Mouse (Mus musculus): ENCODE measurements at regions not wholly inside any gene's neighbourhood (a gene's known extent, or its start where the extent isn't known, plus 50 kb on each side); places are given as distances from the start of the nearest gene placed in this dataset.

DNA sequence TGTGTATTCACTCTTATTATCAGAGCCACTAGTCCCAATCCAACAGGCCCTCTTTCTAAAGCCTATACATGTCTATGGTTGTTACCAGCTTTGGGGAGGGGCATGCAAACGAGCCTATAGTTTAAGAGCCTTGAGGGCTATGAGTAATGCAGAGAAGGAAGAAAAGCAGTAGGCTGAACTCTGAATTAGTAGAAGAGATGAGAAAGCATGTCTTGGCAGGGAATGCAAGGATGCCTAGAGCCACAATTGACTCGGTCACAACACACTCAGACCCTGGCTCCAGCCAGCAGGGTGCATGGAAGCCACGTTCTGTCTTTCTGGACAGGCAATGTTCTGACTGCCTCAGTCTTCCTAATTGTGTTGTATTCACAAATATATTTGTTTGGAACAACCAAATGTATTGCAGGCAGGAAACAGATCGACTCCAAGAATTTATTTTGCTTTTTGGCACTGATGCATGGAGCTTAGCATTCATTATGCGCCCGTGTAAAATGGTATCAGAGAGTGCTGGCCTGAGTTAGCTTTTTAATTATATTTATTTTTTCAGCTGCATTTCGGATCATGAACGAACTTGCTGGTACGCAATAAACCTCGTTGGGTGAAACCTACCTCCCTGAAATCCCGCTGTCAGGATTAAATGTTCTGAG is 110.2 kb downstream of the Rybp start:
- no peak for DNase-seq (ENCODE audit: low read depth, low spot score)

DNA sequence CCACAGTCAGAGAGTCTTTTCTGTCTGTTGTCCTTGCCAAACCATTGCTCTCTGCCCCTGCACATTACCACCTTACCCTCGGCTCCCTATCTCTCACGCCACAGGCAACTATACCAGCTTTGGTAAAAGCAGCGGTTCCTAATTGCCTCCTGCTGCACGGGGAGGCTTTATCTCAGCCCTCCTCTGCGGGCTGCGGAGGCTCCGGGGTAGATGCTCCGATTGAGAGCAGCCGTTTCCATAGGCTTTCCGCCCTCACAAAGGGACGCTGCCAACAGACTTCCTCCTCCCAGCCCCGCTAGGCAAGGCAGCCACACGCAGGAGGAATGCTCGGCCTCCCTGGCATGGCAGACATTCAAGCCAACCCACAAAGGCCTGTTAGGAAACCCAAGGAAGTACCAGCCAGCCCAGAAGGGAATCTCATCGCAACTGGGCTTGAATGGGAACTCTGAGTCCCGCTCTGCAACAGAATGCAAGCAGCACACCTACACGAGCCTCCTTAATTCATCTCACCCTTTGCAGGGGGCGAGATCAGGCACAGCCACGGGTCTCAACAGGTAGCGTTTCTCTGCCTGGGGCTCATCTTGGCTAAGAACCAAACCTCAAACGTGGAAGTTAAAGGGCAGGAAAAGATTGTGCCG is 116.5 kb downstream of the Rybp start:
- no peak for DNase-seq (ENCODE audit: low read depth, low spot score)

DNA sequence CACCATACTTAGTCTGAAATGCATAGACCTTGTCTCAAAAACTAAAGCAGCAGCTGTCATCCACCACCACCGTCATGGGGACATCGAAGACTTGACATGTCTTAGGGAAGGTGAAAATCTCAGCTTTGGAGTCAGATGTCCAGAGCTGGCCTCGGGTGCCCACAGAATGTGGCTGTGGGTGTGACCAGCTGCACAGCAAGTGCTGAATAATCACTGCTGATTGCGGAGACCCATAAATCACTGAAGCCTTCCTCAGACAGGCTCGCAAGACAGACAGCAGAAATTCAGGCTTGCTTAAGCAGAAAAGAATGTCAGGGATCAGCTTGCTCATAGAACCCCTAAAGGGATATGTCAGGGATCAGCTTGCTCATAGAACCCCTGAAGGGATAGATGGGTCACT is 120.0 kb downstream of the Rybp start:
- no peak for DNase-seq (ENCODE audit: low read depth, low spot score)

DNA sequence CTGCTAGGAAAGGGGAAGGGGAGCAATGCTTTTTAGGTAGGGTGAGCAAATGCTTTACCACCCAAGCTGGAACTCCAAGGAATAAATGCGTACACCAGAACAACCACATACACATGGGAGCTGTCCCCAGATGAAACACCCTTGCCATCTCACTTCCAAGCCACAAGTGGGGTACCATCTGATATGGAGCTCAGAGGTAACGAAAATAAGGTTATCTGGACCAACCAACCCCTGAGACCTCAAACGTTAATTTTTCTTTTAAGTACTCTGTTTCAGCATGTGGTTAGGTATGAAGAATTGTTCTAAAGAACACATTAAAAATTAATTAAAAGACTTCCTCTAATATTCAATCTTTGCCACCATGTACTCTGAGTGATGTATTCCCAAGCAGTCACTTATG is 121.5 kb downstream of the Rybp start:
- DNase-seq (ENCODE audit: low read depth, low spot score) = no peak

DNA sequence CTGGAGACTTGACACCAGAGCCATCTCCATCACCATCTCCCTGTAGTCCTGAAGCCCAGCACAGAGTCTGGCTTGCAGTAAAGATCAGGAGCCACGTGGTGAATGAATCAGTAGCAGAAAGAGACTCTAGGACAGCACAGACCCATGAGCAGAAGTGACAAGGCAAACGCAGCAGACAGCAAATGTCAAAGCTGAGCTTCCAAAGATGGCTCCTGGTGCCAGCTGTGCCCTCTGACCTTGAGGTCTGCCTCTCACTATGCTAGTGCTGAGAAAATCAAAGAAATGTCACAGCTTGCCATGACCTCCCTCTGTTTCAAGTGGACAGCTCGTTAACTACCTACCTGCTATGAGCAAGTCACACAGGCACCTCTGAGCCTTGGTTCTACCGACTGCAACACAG is 123.1 kb downstream of the Rybp start:
- no peak for DNase-seq (ENCODE audit: low read depth, low spot score)

DNA sequence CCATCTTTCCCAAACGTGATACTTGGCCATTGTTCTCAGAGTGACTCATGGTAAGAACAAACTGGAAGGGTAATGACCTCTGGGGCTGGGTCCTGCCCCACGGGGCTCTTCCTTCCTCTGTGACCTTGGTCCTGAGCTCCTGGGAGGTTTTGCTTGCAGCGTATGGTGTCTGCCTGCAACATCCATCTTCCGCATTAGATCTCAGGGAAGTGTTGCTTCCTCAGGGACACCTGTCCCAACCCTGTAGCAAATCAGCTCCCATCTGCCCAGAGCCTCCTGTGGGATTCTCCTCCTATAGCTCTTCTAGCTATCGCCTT is 123.5 kb downstream of the Rybp start:
- DNase-seq (ENCODE audit: low read depth, low spot score) = no peak

DNA sequence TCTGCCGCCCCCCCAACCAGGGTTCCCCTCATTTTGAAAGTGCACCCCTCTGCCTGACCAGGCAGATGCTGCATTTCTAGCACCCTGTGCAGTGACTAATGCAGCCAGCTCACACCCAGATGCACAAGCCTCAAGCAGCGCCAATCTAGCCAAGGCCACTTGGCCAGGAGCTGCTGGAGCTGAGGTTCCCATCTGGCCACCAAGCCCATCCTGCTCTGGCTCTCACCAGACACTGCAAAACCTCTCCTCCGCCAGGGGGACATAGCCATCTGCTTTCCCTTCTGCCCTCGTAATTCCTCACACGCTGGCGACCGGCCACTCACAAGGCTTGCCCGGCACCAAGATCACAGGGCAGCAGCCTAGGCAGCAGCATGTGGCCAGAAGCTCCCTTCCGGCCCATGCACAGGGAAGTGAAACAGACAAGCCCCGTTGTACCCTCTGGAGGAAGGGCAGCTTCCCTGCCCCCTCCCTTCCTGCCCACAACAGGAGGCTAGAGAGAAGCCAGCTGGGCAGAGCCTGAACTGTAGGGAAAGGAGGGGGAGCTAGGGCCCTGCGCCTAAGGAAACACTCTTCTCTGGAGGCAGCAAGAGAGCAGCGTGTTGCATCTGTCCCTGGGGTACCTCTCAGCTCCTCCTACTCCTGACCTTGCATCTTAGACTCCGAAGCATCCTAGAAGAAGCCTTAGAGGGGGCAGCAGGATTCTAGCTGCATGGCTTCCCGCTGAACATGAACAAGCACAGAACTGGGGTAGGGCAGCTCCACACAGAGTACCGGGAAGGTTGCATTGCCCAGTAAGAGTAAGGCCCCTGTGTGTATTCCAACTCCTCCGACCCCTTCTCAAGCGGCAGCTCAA is 124.1 kb downstream of the Rybp start:
- DNase-seq (ENCODE audit: low read depth, low spot score) = no peak

DNA sequence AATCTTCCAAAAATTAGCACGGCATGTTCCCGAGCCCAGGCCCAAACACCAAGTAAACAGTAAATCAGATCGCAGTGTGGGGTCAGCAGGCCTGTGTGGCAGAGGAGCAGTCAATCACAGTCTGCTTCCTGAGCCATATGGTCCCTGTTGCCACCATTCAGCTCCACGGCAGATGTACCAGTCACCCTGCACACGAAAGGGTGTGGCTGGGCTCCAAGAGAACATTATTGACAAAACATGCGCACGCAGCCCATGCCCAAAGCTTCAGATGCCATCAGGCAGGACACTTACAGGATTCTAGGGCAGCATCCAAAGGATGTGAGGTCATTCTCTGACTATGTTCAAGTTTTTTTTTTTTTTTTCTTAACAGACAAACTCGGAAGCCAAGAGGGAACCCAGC is 126.6 kb downstream of the Rybp start:
- no peak for DNase-seq (ENCODE audit: low read depth, low spot score)

DNA sequence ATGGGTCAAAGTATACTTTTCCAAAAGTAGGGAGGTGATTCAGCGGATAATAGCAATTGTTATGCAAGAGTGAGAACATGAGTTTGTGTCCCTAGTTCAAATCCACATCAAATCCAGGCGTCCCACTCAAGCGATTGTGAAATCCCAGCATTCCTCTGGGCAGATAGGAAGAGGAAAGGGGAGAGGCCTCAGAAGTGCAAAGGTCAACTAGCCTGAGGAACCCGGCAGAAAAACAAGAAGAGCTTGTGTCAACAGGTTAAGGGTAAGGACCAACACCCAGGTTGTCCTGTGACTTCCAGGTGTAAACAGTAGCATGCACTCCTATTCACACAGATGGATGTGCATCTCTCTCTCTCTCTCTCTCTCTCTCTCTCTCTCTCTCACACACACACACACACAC is 127.5 kb downstream of the Rybp start:
- DNase-seq (ENCODE audit: low read depth, low spot score) = no peak

DNA sequence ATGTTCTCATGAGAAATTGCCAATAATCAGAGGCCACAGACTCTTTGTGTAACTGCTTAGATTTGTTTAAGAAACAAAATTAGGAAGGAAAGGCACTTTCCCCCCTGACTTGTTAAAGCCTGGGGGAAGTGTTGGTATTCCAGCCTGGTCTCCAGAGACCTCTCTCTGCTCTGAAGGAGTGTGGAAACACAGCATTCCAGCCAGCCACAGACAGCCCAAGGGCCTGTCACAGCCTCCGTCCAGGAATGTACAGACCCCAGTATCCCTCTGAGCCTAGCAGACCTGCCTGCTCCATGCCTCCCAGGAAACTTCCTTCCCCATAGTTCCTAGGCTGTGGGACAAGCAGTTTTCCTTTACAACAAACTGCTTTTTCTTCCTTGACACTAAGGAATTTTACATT is 128.0 kb downstream of the Rybp start:
- DNase-seq (ENCODE audit: low read depth, low spot score) = no peak

DNA sequence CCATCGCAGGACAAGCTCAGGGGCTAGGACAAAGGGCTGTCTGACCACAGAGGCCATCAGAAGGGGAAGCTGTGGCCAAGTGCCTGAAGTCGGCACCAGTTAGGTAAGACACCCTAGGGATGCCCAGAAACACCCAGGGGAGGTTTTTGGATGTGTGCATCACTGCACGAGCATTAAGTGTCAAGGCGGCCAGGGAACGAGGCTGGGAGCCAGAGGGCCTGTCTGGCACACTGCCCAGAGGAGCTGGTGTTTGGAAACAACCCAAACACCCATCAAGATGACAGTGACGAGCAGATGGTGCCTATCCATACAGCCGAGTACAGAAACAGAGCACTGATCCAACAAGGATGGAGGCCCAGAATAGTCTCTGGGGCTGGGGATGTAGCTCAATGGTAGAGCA is 130.0 kb downstream of the Rybp start:
- DNase-seq (ENCODE audit: low read depth, low spot score) = no peak

DNA sequence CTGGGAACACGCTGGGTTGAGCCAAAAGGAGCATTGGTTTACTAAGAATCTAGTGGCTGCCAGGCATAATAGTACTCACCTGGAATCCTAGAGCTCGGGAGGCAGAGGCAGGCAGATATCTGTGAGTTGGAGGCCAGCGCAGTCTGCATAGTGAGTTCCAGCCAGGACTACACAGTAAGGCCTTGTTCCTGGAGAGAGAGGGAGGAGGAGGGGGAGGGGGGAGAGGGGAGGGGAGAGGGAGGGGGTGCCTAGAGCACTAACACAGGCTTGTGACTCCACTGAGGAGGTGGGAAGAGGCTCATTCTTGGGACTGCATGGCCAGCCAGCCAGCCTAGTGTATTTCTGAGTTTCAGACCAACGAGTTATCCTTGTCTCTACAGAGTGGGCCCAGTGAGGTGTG is 131.1 kb downstream of the Rybp start:
- DNase-seq (ENCODE audit: low read depth, low spot score) = no peak

DNA sequence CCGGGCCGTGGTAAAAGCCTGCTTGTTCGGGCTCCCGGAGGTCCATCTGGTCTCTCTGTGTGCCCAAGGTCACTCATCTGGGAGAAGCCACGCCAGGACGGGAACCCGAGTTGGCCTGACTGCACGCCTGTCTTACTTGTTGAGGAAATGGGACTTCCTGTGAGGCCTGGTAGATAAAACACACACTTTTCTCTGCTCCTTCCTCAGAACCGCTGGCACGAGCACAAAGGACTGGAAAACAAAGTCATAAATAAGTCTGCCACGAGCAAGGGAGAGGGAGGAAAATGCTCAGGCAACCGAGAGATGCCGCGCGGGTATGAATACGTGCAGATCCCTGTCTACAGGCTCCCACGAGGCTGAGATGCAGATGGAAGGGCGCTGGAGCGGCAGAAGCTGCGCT is 131.6 kb downstream of the Rybp start:
- no peak for DNase-seq (ENCODE audit: low read depth, low spot score)

DNA sequence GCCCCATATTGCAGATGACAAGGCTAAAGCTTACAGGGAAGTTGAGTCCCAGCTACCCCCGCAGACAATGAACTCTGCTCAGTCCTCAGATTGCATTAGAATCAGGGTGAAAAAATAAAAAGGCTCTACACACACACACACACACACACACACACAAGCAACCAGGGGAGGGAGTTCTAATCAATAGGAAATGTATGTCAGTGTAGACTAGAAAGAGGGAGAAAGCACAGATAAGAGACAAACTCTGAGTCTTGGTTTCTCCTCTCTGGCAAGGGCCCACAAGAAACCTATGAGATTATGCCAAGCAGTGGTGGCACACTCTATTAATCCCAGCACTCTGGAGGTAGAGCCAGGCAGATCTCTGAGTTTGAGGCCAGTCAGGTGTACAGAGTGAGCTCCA is 135.8 kb downstream of the Rybp start:
- no peak for DNase-seq (ENCODE audit: low read depth, low spot score)

DNA sequence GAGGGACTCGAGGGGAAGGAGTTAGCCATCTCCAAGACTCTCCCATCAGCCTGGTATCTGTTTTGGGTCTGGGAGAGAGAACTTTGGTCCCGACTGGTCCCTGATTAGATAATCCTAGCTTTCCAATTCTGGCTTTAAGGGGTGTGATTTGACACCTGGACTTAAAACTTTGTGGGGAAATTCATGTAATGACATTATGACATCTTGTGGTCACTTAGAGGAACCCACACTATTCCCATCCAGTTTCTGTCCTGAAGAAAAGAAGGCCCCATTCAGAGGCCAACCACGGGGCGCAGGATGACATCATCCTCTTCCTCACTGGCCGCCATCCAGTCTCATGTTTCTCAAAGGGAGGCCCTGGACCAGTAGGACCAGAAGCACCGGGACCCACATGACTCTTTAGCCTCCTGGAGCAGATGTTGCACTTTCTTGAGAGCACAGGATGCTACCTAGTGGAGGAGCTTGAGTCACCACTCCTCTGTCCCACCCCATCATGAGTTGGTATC is 136.5 kb downstream of the Rybp start:
- no peak for DNase-seq (ENCODE audit: low read depth, low spot score)

DNA sequence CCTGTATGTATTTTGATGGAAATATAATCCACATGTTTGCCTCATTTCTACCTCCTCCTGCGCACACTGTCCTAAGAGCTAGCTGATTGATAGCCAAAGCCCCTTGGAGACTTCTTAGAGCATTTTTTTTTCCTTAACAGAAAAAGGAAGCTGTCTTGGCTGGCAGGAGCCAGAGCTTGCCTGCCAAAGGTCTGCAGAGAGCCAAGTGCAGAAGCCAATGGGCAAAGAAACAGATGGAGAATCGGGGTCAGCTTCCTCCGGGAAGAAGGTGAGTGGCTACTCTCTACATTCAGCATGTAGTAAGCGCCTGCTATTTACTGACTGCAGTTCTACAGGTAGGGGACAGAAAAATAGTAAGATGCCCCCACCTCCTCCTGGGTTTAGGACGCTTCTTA is 137.8 kb downstream of the Rybp start:
- DNase-seq (ENCODE audit: low read depth, low spot score) = no peak

DNA sequence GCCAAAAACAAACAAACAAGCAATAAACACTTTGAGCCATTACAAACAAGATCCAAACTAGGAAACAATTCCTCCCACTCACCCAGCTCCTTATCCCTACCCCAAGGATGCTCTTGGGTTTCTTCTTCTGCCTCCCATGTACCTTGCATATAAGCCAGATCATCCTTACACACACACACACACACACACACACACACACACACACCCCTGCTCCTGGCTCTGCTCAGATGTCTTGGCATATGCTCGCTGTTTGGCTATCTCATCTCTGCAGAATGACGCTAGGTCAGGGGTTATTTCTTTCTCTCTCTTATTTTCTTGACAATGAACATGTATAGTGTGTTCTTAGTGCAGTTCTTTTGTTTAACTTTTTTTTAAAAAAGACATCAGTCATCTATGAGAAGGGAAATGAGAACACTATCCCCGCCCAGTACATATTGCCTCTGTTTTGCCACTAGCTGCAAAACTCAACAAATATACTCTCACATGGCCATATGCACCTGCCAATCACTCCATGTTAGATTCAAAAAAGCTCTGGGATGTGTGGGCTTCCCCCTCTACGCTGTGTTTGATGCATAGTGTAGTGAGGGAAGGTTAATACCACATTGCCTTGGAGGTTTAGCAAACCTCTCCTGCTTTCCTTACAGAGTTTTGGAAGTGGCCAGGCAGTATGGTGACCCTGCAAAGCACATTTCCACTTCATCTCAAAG is 138.4 kb downstream of the Rybp start:
- DNase-seq (ENCODE audit: low read depth, low spot score) = no peak

DNA sequence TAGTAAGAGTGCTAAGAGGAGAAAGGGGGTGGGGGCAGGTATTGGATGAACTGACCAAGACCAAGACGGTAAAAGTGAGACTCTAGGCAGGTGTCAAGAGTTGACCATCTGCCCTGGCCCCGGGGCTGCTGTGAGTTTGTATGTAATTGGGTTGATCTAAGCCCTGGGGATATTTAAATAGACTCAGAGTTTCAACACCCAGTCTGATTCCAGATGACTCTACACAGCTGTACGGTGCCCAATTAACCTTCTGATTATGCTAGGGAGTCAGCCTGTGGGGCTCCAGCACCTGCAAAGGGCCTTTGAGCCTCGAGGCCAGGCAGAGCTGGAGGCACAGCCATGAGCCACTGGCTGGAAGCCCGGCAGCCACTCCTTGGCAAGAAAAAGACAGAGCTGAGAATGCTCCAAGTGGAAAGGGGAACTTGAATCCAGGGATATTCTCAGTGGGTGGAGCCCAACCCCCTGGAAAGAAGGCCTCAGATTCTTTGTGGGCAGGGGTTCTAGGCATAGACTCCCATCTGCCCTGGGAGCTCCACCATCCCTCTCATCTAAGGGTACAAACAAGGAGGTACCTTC is 140.8 kb downstream of the Rybp start:
- no peak for DNase-seq (ENCODE audit: low read depth, low spot score)

DNA sequence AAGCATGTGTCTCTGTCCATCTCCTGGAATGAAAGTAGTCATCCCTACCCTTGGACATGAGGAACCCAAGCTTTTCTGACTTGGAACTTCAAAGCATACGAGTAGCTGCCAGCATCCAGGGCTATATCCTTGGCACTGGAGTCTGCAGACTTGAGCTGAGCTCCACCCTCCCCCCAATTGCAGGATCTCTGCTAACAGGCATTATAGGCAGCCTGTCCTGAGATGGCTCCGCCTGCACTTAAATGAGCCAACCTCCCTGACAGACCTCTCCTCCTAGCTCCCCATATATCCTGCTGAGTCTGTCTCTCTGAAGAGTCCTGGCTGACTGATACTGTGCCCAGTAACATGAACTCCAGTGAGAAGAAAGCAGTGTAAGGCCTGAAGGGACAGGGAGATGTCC is 141.4 kb downstream of the Rybp start:
- DNase-seq (ENCODE audit: low read depth, low spot score) = no peak

DNA sequence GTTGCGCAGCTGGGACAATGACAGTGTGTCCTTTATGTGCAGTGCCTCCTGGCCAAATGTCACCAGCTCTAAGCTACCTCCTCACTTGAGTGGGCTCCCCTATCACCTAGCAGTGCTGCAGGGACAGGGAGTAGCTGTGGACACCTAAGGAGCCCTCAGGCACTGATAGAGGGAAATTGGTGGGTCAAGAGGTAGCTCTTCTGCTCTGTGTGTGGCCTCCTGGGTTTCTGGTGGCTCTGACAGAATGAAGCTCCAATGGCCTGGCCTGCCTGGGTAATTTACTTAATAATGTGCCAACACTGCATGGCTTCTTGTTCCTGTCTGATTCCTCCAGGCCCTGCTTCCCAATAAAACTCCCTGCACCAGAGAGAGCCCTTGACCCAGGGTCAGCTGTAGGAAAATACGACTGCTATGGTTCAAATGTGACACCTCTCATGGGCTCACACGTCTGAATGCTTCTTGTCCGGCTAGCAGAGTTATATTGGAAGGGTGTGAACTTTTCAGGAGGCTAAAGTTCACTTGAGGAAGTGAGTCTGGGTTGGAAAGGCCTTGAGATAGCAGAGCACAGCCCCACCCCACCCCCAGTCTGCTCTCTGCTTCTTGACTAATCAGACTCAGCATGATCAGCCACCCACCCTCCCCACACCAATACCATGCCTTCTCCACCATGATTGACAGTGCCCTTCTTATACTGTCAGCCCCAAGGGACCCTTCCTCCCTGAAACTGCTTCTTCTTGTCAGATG is 142.6 kb downstream of the Rybp start:
- no peak for DNase-seq (ENCODE audit: low read depth, low spot score)

DNA sequence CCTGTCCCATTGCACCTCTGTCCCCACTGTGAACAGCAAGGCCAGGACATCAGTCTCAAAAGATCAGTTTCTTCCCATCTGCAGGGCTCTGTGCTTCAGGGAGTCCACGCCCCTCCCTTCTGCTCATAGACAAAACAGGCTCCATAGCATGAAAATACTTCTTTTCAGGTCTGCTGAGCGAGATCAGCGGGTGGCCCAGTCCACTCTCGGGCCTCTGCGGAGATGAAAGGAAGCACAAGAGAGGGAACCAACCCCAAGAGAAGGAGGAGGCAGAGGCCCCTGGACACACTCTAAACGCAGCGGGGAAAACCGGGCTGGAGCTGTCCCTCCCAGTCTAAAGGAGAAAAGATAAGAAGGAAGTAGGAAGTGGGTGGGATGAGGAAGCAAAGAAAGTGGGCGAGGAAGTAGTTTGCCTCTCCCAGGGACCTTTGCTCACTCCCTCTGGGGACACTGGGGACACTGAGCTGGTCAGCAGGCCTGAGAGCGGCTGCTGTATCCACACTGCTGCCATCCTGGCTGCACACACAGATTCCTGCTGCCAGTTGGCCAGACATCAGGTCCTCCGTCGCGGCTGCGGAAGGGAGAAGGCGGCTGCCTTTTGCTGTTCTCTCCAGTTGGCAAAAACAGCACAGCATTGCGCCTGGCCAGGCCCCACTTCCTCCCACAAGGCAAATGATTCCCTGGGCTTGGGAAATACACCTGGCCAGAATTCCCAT is 143.5 kb downstream of the Rybp start:
- DNase-seq (ENCODE audit: low read depth, low spot score) = no peak
